Mouse (Mus musculus): ENCODE data around the gene Lrig1.

- TF ChIP-seq CTCF (IDR thresholded peaks at IDR 0.05; ENCODE audit: insufficient read depth, low read length) (no peak), POLR2A (IDR thresholded peaks at IDR 0.05; ENCODE audit: borderline replicate concordance, extremely low read depth, low read depth, low read length) (no peak)
Observed at GRCm38 (mm10) chr6:94643989-94644388, 56.0 kb downstream of the Lrig1 start.
